Mouse (Mus musculus) lung, postnatal 0 days (tissue): ENCODE results near the gene Gfod1.

Source experiments
- CTCF ChIP-seq: IDR thresholded peaks from 2 replicates; pipeline ENCODE4 v1.5.1; 2016; ENCODE audit warnings: antibody characterized with exemption, mild to moderate bottlenecking
- EP300 ChIP-seq: IDR thresholded peaks from 2 replicates; pipeline ENCODE4 v1.6.1; 2016; ENCODE audit warnings: antibody characterized with exemption, mild to moderate bottlenecking, control low read depth

GRCm38 (mm10) chr13:43218284-43218683, 85.7 kb downstream of the Gfod1 start:
- TF ChIP-seq CTCF (no peak), EP300 (no peak)
